Mouse (Mus musculus) thymus, postnatal 0 days (tissue): ENCODE data around the gene Naa80. TPM values are rescaled to one million over a fixed set of nuclear protein-coding genes. Genes with fewer than 3 reads are reported as not detected.
"Not testable (repeated sequence)": the region's sequence is repeated elsewhere in the genome, so short reads cannot be mapped to it uniquely, and the experiment has no call there.

ENCODE experiments used
- DNase-seq: peaks from one replicate; pipeline ENCODE4 v3.0.0-alpha.2; 2015; ENCODE audit warnings: low spot score
- polyA plus RNA-seq: library from polyadenylated mRNA; unstranded; fragments of >200 nt; fragmentation: Nextera tagmentation; extraction: Ambion mirVana; gene quantifications from 2 replicates; pipeline ENCODE4 v1.2.1, GENCODE M21; 2015

The Naa80 gene
- polyA plus RNA-seq, 1 experiment from 2014 or later: 18.4 TPM

DNA sequence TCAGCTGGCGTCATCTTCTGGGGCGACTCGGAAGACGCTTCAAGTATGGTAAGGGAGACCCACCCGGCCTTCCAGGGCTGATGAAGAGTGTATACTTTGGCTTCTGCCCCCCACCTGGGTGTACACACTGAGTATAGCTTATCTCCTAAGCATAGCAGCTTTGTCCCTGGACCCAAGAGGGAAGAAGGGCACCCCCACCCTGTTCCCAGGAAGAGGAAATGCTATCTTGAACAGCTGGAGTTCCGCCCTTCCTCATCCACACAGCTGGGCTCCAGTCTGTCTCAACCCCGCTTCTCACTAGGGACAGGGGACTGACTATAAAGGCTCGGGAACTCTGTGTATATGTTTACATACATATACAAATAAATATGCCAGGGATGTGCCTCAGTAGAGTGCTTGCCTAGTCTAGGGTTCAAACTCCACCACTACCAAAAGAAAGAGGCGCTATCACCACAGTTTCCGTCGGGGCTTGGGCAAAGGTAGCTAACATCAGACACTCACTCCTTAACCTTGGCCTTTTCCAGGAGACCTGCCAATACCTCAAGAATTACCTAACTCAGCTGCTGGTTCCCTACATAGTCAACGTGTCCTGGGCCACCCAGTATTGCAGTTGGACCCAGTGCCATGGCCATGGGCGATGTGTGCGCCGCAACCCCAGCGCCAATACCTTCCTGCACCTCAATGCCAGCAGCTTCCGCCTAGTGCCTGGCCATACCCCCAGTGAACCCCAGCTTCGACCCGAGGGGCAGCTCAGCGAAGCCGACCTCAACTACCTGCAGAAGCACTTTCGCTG is 7.0 kb upstream of the Naa80 start:
- DNase-seq: no peak

DNA sequence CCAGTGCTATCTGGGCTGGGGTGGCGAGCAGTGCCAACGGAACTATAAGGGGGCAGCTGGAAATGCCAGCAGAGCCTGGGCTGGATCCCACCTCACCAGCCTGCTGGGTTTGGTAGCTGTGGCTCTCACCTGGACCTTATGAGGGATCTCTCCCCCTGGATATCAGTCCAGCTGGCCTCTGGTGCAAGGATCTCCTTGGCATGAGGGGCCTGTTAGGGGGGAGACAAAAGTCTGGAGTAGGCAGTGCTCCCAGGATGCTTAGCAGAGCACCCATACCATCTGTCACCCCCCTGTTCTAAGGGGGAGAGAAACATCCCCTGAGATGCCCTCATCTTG is 6.4 kb upstream of the Naa80 start:
- DNase-seq: no peak

DNA sequence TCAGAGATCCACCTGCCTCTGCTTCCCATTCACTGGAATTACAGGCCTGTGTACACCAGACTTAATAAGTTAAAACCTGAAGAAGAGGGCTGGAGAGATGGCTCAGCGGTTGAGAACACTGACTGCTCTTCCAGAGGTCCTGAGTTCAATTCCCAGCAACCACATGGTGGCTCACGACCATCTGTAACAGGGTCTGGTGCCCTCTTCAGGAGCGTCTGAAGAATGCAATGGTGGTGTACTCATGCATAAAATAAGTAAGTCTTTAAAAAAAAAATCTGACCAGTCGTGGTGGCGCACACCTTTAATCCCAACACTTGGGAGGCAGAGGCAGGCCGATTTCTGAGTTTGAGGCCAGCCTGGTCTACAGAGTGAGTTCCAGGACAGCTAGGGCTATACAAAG is 4.9 kb upstream of the Naa80 start:
- not testable (repeated sequence) for DNase-seq

DNA sequence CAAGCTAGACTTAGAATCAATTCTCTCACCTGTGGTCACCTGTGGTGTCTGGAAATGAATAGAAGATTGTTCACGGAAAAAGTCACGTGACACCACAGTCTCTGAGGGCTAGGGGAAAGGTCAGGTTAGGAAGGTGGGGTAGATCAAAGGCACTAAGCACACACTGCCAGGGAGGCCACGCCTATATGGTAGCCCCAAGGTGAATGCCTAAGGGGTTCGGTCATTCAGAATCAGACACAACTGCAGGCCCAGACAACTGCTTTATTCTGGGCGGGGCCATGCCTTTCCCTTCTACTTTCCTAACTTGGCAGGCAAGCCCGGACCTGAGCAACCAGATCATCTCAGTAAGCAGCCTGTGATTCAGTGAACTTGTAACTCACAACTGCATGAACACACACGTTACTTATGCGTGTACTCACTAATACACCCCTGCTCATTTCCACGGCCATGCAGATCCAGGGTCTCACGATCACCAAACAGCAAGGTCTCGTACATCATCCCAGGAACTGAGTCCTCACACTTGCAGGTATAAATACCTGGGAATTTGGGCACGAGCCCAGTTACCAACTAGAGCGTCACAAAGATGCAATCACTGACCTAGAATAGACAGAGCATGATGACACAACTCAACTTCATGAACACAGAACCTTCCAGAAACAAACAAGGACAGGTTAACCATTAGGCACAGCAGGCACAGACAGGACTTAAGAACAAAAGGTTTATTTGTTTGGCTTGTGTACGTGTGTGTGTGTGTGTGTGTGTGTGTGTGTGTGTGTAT is 2.9 kb upstream of the Naa80 start:
- no peak for DNase-seq

DNA sequence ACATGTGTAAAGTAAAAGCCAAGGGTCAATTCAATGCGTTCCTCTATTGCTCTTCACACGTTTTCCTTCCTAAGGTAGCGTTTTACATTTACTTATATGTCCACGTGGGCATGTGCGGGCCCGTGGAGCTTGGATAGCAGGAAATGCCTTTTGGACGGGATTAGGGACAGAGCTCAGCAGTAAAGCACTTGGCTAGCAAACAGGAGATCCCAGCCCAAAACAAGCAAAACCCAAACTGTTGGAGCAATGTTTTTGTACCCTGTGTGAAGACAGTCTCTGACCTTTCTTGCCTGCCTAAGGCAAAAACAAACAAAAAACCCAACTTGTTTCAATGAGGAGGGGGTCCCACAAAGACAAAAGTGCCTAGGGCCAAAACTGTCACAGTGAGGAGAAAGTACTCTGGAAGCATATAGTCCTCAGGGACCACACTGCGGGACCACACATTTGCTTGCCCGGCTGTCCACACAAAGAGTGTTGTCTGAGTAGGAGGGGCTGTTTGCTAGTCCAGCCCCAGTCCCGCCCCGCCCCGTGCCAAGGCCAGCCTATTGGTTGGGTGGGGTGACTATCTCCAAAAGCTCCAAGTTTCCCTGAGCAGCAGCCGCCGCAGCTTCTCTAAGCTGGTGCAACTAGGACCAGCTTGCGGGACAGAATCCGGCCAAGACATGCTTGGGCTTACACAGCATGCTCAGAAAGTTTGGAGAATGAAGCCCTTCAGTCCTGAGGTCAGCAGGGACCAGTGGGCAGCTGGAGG is 2.2 kb upstream of the Naa80 start, which contains the start of gene Hyal1:
Gene Hyal1, plus strand, starts transcription at position 571 of the 751 bp plus-strand sequence.
- DNase-seq: no peak

DNA sequence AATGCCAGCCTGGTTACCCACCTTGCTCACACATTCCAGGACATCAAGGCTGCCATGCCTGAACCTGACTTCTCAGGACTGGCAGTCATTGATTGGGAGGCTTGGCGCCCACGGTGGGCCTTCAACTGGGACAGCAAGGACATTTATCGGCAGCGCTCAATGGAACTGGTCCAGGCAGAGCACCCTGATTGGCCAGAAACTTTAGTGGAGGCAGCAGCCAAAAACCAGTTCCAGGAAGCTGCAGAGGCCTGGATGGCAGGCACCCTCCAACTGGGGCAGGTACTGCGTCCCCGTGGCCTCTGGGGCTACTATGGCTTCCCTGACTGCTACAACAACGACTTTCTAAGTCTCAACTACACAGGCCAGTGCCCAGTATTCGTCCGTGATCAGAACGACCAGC is 816 bp upstream of the Naa80 start:
- no peak for DNase-seq

DNA sequence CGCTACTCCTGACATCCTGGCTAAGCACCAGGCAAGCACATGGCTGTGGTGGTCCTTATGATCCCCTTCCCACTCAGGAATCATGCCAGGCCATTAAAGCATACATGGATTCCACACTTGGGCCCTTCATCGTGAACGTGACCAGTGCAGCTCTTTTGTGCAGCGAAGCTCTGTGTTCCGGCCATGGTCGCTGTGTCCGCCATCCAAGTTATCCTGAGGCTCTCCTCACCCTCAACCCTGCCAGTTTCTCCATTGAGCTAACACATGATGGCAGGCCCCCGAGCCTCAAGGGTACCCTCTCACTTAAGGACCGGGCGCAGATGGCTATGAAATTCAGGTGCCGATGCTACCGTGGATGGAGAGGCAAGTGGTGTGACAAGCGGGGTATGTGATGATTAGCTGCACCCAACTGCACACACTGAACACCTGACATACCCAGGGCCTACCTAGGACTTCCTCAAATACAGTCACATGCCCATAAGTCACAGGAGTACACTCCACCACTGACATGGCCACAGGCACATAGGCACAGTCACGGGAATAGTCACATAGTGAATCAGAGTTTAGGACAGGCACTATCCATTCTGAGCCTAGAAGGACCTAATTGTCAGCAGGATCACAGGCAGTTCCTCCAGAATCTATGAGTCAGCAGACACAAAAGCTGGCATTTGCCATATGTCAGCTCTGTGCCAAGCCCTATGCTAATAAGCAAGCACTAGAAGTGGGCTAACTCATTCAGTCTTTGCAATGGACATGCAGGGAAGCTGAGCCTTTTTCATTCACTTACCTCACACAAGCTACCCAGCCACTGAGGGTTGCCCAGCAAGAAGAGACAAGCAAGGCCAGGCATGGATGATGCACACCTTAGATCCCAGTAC is 575 bp downstream of the Naa80 start:
- DNase-seq: no peak

DNA sequence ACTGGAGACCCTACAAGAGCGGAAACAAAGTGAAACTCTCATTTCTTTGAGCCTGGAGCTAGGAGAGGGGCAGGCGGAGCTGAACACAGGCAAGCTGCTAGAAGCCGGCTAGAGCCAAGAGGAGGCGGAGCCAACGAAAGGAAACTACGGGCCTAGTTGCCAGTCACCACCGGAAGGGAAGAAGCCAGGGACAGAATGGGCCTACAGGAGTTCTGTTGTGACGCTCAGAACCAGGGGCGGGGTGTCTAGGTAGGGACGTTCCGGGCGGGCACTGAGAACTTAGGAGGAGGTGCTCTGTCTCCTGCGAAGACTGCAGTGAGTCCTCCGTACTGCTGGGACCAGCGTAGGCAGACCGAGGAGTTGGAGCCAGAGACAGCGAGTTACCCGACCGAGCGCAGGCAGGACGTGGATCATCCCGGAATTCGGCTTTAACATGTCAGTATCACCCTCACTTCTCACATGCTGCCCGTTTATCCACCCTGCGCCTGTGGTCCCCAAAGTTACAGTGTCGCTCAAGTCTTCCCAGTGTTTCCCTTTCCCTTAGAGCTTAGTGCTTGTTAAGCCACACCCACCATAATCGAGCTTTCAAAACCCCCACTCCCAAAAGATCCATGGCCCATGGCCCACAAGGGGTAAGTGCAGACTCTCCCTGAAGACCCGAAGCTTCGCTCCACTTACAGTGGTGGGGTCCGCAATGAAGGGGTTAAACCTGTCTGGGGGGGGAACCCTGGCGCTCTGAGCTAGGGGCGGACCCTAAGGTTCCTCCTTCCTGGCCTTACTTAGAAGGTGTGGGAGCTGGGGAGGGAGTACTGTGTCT is 2.0 kb downstream of the Naa80 start, which contains the start of gene Hyal3:
Gene Hyal3, plus strand, starts transcription at position 318 of the 817 bp plus-strand sequence.
- peak; percentile 88 for DNase-seq

DNA sequence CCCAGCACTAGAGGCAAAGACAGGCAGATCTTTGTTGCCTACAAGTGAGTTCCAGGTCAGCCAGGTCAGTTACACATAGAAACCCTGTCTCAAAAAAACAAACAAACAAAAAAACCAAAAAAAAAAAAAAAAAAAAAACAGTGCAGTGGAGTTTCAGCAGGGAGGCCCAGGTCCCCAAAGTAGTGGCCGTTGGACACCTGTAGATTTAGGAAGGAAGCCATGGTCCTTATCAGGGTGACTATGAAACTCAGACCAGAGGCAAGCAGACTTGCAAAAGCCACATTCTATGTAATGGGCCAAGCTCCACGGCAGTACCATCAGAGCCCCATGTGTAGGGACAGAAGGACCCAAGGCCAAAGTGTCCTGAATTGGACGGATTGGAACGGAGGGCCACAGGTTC is 2.9 kb downstream of the Naa80 start:
- DNase-seq: no peak

DNA sequence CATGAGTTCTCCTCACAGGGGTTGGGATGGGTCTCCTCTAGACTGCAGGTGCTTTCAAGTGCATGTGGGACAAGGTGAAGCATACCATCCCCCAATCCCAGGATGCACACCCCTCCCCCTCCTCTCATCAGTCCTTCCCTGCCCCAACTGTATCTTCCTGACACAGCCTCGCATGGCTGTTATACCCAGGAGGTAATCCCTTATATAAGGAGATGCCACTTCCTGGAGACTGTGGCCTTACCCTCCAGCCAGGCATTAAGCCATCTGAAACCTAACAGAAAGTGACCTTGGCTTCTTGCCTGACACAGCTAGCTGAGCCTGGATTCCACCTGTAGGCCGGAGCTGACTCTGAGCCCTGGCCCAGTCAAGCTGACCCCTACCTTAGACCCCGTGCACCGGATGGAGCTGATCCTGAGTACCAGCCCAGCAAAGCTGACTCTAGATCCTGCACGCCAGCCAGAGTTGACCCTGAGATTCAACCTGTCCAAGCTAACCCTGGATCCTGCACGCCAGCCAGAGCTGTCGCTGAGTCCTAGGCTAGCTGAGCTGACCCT is 3.9 kb downstream of the Naa80 start:
- DNase-seq: no peak

DNA sequence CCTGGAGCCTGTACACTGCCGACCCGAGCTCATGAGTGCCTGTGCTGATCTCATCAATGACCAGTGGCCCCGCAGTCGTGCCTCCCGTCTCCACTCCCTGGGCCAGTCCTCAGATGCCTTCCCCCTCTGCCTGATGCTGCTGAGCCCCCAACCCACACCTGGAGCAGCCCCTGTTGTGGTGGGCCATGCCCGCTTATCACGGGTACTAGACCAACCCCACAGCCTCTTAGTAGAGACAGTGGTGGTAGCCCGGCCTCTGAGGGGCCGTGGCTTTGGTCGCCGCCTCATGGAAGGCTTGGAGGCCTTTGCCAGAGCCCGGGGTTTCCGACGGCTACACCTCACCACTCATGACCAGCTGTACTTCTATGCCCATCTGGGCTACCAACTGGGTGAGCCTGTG is 4.5 kb downstream of the Naa80 start:
- DNase-seq: no peak

DNA sequence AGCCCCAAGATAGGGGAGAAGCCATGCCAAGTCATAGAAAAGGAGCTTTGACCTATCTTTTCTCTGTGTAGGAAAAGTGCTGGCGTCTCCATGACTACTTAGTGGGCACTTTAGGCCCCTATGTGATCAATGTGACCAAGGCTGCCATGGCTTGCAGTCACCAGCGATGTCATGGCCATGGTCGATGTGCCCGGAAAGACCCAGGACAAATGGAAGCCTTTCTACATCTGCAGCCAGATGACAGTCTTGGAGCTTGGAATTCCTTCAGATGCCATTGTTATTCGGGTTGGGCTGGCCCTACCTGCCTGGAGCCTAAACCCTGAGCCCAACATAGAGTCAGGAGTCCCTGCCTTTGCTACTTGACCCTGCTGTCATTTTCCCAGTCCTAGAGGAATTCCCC is 7.8 kb downstream of the Naa80 start:
- no peak for DNase-seq

DNA sequence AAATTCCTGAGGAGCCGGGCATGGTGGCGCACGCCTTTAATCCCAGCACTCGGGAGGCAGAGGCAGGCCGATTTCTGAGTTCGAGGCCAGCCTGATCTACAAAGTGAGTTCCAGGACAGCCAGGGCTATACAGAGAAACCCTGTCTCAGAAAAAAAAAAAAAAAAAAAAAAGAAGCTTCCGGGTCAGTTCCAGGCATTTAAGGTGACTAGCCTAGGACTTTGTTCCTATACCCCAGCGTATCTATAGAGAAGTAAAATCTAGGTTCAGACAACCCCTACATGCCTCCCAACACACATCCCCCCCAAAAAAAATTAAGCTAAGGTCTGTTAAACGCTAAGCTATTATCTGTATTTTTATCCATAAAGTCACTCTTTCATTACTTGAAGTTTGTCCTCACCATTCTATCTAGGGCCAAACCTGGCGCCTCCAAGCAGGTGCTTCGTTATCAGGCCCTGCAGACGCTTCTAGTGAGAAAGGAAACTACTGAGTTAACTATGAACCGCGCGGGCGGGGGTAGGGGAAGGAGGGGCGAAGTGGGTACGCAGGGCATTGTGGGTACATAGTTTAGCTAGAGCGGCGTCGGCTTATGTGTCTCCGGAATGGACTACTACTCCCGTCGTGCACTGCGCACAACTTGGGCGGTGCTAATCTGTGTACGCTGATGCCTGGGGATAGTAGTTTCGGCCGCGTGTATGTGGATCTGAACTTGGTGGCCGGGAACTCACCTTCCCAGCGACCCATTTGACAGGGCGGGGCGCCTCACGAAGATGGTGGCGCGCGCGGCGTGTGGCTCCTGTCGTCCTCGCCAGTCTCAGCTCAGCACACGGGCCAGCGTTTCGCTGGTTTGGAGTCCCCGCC is 8.5 kb downstream of the Naa80 start, which contains the start of gene Ifrd2:
Gene Ifrd2, plus strand, starts transcription at position 669 of the 859 bp plus-strand sequence.
- peak; percentile 99 for DNase-seq

DNA sequence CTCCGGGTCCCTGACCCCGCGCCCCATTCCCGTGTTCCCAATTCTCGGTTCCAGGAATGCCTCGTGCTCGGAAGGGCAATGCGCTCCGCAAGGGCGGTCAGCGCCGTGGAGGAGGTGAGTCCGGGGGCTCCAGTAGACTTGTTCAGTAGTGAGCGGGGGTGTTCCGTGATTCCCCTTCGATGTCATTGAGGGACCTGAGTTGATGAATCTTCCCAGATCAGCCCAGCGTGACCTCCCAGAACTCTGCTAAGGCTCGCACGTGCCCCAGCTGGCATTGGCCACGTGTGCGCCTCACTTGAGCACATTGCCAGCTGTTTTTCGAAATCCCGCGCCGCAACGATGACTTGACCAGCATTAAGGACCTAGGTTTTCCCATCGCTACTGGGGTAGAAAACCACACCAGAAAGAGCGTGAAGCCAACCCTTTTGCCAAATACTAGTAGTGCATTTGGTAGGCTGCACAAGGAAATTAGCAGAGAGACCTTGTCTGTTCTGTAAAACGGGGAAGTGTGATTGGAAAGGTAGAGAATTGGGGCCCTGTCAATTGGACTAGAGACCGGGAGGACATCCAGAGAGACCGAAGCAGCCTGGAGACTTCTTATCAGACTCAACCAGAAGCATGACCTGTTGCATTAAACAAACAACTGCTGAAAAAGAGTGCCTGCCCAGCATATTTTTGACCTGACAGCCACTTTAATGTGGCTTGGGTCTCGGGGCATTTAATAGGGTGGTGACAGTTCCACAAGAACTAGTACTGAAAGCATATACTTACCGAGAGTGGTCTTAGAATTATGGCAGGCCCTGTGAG is 9.3 kb downstream of the Naa80 start:
- DNase-seq: no peak

DNA sequence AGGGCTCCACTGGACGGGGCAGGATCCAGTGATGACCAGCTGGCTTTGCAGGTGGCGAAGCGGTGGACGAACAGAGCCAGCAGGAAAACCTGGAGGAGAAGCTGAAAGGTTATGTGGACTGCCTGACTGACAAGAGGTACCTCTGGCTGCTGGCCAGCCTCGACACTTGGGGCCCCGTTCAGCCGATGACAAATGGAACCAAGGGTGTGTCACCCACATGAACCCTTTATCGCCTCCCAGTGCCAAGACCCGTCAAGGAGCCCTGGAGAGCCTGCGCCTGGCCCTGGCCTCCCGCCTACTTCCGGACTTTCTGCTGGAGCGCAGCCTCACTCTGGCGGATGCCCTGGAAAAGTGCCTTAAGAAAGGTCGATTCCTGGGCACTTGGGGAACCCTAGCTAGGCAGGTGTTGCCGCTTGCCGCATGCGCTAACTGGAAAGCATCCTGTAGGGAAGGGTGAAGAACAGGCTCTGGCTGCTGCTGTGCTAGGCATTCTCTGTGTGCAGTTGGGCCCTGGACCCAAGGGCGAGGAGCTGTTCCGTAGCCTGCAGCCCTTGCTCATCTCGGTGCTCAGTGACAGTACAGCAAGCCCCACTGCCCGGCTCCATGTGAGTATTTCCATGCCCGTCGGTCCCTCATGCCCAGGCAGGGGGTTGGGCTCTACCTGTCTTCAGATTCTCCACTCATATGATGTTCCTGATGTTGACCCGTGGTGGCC is 11.5 kb downstream of the Naa80 start:
- no peak for DNase-seq

DNA sequence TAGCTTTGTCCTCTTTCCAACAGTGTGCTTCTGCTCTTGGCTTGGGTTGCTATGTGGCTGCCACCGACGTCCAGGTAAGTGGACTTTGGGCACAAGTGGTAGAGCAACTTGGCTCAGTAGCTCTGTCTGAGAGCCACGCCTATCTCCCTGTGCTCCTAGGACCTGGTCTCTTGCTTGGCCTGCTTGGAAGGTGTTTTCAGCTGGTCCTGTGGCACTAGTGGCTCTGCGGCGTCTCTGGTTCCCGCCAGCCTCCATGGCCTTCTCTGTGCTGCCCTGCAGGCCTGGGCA is 12.0 kb downstream of the Naa80 start:
- DNase-seq: no peak
